Mouse (Mus musculus): ENCODE measurements around the gene Rprd1b.

DNA sequence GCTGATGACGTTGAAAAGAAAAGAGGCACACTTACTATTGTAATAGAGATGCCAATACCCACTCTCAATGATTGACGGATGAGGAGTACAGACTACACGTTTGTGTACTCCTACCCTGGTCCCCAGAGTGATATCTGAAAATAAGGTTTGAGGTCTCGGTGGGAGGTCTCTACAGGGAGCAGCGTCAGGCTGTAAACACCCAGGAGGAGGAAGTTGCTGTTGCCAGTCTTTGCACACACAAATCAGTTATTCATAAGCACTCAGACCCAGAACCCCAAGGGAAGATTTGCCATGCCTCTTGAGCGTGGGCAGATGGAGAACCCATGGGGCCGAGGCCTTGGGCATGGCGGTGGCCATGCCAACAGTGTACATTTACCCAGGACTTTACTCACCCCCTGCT lies 56.2 kb downstream of the Rprd1b start:
- TF ChIP-seq POLR2A (IDR thresholded peaks at IDR 0.05; ENCODE audit: low read depth, low read length) (no peak), CTCF (IDR thresholded peaks at IDR 0.05; ENCODE audit: extremely low read depth, insufficient read length, insufficient replicate concordance, low read depth, low read length) (no peak)

Data from small intestine, adult 2 months (tissue).